Mouse (Mus musculus): Measurements from ENCODE around the gene Cldn13.
"Not testable (repeated sequence)": the region's sequence is repeated elsewhere in the genome, so short reads cannot be mapped to it uniquely, and the experiment has no call there.

Cldn13 gene

GRCm38 (mm10) chr5:134915311-134915710 lies at the start of gene Cldn13:
TSS of gene Cldn13 (minus strand) at chr5:134915526.
- in situ Hi-C loops (cut with MboI, MseI) = loop anchor here (5.0 kb wide), 1 partner anchor 52 kb away; no protein-coding TSS in a partner anchor

- in situ Hi-C loops (cut with MboI, MseI) = loop anchor here (5.0 to 10.0 kb wide), 2 partner anchors 47 to 180 kb away; partner anchors contain the start of gene Cldn13
Observed at GRCm38 (mm10) chr5:134964655-134965054, 49.3 kb upstream of the Cldn13 start.

GRCm38 (mm10) chr5:134963546-134963945 lies 48.2 kb upstream of the Cldn13 start:
- in situ Hi-C loops (cut with MboI, MseI) = loop anchor here (10.0 kb wide), 1 partner anchor 179 kb away; no protein-coding TSS in a partner anchor

GRCm38 (mm10) chr5:134961519-134961918 lies 46.2 kb upstream of the Cldn13 start:
- in situ Hi-C loops (cut with MboI, MseI) = loop anchor here (10.0 kb wide), 1 partner anchor 177 kb away; no protein-coding TSS in a partner anchor

GRCm38 (mm10) chr5:134960430-134960829 lies 45.1 kb upstream of the Cldn13 start:
- in situ Hi-C loops (cut with MboI, MseI) = loop anchor here (10.0 kb wide), 1 partner anchor 176 kb away; no protein-coding TSS in a partner anchor

GRCm38 (mm10) chr5:134959114-134959513 lies 43.8 kb upstream of the Cldn13 start:
- in situ Hi-C loops (cut with MboI, MseI) = no loop called here

DNA sequence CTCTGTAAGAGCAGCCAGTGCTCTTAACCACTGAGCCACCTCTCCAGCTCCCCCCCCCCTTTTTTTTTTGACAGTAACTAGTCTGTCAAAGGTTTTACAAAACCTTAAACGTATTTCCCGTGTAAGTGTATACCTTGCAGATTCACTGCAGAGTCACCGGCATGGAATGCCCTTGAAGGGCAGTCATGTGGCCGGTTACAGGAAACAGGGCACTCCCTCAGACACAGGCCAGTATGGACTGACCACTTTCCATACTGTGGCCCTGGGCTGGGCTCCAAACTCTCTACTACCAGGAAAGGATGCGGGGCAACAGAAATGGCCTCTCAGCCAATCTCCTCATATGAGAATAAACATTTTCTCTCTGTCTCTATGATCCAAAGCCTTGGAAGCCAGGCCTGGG lies 40.2 kb upstream of the Cldn13 start:
- in situ Hi-C loops (cut with MboI, MseI) = no loop called here

DNA sequence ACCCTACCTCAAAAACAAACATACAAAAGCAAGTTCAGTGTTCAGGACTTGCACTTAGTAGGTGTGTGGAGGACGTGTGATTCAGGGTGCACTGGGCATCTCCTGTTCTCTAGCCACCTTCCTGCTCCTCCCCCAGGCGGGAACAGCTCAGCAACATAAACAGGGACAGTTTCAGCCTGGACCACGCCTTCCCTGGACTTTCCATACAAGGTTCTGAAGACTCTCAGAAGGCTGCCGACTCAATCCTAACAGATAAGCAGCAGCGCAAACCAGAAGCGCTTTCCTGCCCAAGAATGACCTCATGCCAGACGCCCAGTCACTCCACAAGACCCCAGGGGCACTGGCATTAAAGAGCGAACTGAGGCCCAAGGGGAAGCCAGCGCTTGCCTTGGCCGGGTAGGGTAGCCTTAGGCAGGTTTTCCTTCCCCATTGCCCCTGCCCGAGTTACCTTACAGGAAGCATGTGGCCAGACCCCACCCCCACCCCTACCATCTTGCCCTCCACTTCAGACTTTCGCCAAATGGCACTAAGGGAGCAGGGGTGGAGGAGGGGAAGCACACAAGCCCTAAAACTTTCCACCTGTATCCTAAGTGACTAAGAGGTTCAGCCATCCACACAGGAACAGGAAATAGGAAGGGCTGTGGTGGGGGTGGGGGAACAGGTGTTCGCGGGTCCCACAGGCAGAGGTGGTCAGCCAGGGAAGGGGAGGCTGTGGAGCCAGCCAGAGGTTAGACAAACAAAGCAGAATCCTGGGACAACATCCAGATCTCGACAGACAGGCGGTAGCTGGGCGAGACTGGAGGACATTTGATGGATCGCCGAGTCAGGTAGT lies 35.9 kb upstream of the Cldn13 start:
- in situ Hi-C loops (cut with MboI, MseI) = no loop called here

DNA sequence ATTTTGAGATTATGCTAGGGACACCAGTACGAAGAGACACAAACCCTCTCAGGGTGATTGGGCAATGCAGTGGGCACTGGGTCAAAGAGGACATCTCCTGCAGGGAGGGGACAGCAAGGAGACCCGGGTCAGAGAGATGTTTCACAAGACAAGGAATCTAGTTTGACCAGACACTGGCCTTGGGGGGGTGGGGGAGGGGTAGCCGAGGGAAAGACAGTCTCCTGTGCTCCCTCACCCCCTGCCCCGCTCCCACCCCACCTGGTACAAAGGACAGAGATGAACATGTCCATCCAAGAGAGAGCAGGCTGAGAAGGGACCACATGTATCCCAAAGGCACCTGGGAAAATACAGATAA lies 32.7 kb upstream of the Cldn13 start:
- in situ Hi-C loops (cut with MboI, MseI) = no loop called here

DNA sequence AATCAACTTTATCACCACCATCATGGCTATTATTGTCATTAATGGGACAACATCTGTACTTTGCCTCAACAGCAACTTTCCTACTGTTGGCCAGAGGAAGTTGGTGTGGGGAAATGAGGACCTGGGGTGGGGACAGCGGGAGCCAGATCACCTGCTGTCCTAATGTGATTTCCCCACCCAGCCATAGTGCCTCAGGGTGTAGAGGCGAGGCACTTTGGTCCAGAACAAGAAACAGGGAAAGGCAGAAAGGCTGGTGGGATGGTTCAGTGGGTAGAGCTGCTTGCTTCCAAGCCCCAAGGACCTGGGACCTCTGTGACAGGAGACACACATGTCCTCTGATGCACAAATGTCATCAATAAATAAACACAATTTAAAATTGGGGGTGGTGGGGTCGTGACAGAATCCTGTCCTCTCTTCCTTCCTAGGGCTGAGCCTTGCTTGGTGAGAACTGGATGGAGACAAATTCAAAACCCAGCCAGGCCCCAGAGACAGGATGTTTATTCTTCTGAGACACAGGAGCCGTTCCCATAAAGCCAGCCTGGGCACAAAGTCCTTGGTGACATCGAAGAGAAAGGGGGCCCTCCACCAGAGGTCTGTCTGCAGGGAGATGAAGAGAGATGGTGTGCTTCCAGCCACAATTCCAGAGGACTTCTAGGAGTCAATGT lies 32.2 kb upstream of the Cldn13 start:
- in situ Hi-C loops (cut with MboI, MseI) = no loop called here

- in situ Hi-C loops (cut with MboI, MseI) = no loop called here
Observed at GRCm38 (mm10) chr5:134946857-134947255, 31.5 kb upstream of the Cldn13 start, which contains the start of gene Cldn4. TSS of gene Cldn4 (minus strand) at chr5:134946934.

DNA sequence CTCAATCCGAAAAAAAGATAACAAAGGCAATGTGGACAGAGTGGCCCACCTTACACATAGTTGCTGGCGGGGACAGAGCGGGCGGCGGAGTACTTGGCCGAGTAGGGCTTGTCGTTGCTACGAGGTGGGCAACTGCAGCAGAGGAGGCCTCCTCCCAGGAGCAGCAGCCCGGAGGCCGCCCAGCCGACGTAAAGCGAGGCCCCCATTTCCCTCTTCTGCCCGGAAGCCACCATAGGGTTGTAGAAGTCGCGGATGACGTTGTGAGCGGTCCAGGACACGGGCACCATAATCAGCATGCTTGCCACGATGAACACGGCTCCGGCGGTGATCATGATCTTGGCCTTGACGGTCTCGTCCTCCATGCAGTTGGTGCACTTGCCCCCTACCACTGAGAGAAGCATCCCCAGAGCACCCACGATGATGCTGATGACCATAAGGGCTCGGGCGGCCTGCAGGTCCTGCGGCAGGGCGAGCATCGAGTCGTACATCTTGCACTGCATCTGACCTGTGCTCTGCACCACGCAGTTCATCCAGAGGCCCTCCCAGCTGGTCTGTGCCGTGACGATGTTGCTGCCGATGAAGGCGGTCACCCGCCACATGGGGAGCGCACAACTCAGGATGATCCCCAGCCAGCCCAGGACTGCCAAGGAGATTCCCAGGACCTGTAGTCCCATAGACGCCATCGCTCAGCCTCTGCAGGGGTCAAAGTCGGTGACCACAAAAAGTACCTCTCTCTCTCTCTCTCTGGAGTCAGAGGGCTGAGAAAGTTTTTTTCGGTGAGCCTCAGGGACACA lies 30.9 kb upstream of the Cldn13 start:
- in situ Hi-C loops (cut with MboI, MseI) = no loop called here

DNA sequence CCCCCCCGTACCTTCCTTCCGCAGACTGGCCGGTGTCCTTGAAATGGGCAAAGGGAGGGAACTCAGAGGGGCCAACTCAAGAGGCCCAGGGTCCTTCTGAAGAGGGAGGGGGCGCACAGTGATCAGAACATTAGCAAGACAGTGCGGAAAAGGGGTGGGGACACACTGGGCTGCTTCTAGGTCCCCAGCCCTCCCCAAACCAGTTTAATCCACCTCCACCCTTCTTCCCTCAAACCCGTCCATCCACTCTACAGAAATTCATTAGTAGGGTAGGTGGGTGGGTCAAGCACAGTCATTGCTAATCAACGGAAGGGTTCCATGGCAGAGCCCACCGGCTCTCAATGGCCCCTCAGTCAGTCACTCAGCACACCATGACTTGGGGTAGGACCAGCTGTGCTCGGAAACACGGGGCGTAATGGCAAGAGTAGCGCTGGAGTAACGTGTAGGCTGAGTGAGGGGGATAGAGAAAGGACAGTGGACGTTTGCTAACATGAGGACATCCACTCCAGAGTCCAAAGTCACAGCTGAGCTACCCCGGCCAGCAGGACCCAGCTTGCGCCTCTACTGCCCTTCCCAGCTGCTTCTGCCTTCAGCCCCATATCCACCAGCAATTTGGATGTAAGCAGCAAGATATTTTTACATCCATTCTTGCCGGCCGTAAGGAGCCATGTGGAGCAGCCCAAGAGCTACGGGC lies 30.1 kb upstream of the Cldn13 start:
- in situ Hi-C loops (cut with MboI, MseI) = no loop called here

DNA sequence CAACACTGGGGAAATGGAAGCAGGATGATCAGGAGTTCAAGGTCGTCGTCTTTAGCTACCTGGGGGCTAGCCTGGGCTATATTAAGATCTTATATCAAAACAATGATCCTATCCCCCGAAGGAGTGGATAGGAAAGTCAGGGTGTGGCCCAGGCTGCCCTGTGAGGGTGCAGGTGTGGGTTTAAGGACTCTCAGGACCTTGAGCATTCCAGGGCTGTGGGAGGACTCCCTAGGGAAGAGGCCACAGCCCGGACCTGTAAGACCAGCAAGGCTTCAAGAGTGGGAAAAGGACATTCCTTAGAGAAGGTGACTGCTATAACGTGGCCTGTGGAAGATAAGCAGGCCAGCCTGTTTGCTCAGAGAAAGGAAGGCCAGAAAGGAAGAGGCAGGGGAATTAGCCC lies 28.9 kb upstream of the Cldn13 start:
- in situ Hi-C loops (cut with MboI, MseI) = loop anchor here (5.0 kb wide), 1 partner anchor 502 kb away; no protein-coding TSS in a partner anchor

DNA sequence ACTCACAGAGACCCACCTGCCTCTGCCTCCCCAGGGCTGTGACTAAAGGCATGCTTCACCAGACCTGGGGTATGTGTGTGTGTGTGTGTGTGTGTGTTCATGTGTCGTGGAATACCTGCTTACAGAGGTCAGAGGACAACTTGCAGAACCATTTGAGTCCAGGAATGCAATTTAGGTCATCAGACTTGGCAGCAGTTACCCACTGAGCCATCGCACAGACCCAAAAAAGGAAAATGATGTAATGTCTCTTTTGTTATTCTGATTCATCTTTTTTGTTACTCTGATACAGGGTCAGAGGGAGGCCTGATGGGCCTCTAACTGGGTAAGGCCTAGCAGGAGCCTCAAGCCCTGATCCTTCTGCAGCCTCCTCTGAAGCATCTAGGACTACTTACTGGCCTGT lies 27.4 kb upstream of the Cldn13 start:
- in situ Hi-C loops (cut with MboI, MseI) = loop anchor here (5.0 kb wide), 1 partner anchor 500 kb away; no protein-coding TSS in a partner anchor

GRCm38 (mm10) chr5:134941472-134942209 lies 26.3 kb upstream of the Cldn13 start:
- in situ Hi-C loops (cut with MboI, MseI) = loop anchor here (5.0 kb wide), 1 partner anchor 499 kb away; no protein-coding TSS in a partner anchor

- in situ Hi-C loops (cut with MboI, MseI) = not testable (repeated sequence)
Observed at GRCm38 (mm10) chr5:134939554-134939953, 24.2 kb upstream of the Cldn13 start.

- in situ Hi-C loops (cut with MboI, MseI) = no loop called here
Observed at GRCm38 (mm10) chr5:134939069-134939468, 23.7 kb upstream of the Cldn13 start.

DNA sequence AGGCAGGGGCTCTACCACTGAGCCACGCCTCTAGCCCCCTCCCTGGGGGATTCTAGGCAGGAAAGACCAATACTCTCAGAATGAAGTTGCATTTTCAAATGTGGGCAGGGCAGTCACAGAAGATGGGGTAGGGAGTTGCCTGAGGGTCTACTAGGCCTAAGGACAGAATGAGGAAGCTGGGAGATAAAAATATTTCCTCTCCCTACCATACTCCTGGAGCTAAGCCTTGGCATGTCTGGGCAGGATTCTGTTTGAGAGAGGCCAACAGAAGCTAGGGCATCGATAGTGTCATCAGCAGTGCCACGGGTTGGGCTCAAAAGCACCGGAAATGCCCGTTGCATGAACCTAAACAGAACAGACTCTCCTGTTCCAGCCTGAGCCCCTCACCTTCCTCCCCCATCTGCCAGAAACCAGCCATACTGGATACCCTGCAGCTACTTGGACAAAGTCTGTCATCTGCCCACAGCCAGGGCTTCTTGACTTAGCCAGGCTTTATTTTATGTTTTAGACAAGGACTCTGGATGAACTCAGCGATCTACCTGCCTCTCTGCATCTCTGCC lies 21.4 kb upstream of the Cldn13 start:
- in situ Hi-C loops (cut with MboI, MseI) = no loop called here

- in situ Hi-C loops (cut with MboI, MseI) = no loop called here
Observed at GRCm38 (mm10) chr5:134936051-134936450, 20.7 kb upstream of the Cldn13 start.
